ENCODE assay signal across 20 mouse cellular contexts in the genomic region with DNA sequence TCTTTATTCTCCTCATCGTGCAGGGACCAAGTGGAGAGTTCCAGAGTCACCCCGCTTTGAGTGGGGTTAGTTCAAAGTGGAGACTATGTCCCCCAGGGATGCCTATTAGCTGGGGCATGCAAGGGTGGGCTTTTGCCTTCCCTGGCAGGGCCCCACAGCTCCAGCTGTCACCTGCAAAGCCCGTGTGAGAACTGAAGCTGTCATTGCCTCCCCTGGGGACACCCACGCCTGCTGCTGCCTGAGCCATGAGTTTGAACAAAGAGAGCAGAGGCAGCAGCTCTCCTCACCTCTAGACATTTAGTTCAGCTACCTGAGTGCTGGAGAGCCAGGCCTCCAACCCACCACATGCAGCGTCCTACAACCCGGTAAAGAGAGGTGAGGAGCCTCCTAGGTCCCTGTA. TPM values are rescaled to one million over a fixed set of nuclear protein-coding genes. Genes with fewer than 3 reads are reported as not detected.
DNase-seq lines count a peak whose midpoint lies in the region; ATAC-seq and TF ChIP-seq lines count a peak whose summit lies in the region.
"Had no signal": no experiment of that assay in that cellular context is flagged by ENCODE, and none has a peak within 500 bp of the region (broad histone marks: within the 10 kb centered on the region; RNA-seq: fewer than 3 reads in every experiment).

No protein-coding gene starts in this region.

- no peak for TF ChIP-seq EP300 in liver, postnatal 0 days (IDR thresholded peaks at IDR 0.05; ENCODE audit: low read depth)

- ATAC-seq in liver, postnatal 0 days, result peak; percentile 16; the same call in 1 of the 2 replicates
- no peak for ATAC-seq in liver, embryonic 12.5 days
- ATAC-seq in frontal cortex, adult (ENCODE audit: low TSS enrichment), result no peak
- ATAC-seq: midbrain, embryonic 15.5 days had no signal

- H3K27ac ChIP-seq in liver, postnatal 0 days (ENCODE audit: low read depth), result peak overlapping the region; percentile 56
- H3K27ac ChIP-seq in liver, embryonic 12.5 days, result no peak overlapping the region
- no peak overlapping the region for H3K27ac ChIP-seq in embryonic facial prominence, embryonic 10.5 days (replicated peaks)
- H3K27ac ChIP-seq: embryonic facial prominence, embryonic 15.5 days; forebrain, embryonic 12.5 days; hindbrain, embryonic 15.5 days; limb, embryonic 15.5 days; macrophage; midbrain, embryonic 15.5 days had no signal

- no peak overlapping the region for H3K9ac ChIP-seq in liver, postnatal 0 days (replicated peaks)
- no peak overlapping the region for H3K9ac ChIP-seq in liver, embryonic 12.5 days
- H3K9ac ChIP-seq: embryonic facial prominence, embryonic 15.5 days; forebrain, embryonic 12.5 days; hindbrain, embryonic 15.5 days; limb, embryonic 15.5 days; midbrain, embryonic 15.5 days had no signal

- TF ChIP-seq CTCF in liver, postnatal 0 days (IDR thresholded peaks at IDR 0.05; ENCODE audit: low read depth), result no peak

- no peaks in the 10 kb centered on the region for H3K9me3 ChIP-seq in liver, postnatal 0 days (ENCODE audit: low read length)
- H3K9me3 ChIP-seq in liver, embryonic 12.5 days (replicated peaks), result no peaks in the 10 kb centered on the region
- H3K9me3 ChIP-seq in embryonic facial prominence, embryonic 10.5 days, result no peaks in the 10 kb centered on the region
- H3K9me3 ChIP-seq: embryonic facial prominence, embryonic 15.5 days; forebrain, embryonic 12.5 days; hindbrain, embryonic 15.5 days; limb, embryonic 15.5 days; midbrain, embryonic 15.5 days had no signal

- WGBS in liver, postnatal 0 days (ENCODE audit: insufficient replicate concordance), result 63% methylated on average over 6 of the region's 6 CpGs
- WGBS in liver, embryonic 12.5 days (ENCODE audit: insufficient replicate concordance), result 64% methylated on average over 6 of the region's 6 CpGs
- 73% methylated on average over 6 of the region's 6 CpGs for WGBS in embryonic facial prominence, embryonic 10.5 days

- H3K36me3 ChIP-seq in liver, postnatal 0 days (replicated peaks; ENCODE audit: insufficient read depth, low read length), result no peaks in the 10 kb centered on the region
- H3K36me3 ChIP-seq in liver, embryonic 12.5 days, result no peaks in the 10 kb centered on the region
- no peaks in the 10 kb centered on the region for H3K36me3 ChIP-seq in embryonic facial prominence, embryonic 10.5 days (replicated peaks)
- H3K36me3 ChIP-seq: embryonic facial prominence, embryonic 15.5 days; forebrain, embryonic 12.5 days; hindbrain, embryonic 15.5 days; limb, embryonic 15.5 days; midbrain, embryonic 15.5 days had no signal

- H3K4me1 ChIP-seq in liver, postnatal 0 days (ENCODE audit: insufficient read depth), result peaks cover 21% of the 10 kb centered on the region
- H3K4me1 ChIP-seq in liver, embryonic 12.5 days, result peaks cover 13% of the 10 kb centered on the region
- peaks cover 42% of the 10 kb centered on the region for H3K4me1 ChIP-seq in embryonic facial prominence, embryonic 10.5 days

- H3K4me2 ChIP-seq in liver, postnatal 0 days (ENCODE audit: low read depth, low read length), result 0 out of 2 replicates have a peak overlapping the region, but pooled peaks have one; percentile 67
- H3K4me2 ChIP-seq in liver, embryonic 12.5 days, result no peak overlapping the region
- H3K4me2 ChIP-seq: embryonic facial prominence, embryonic 15.5 days; forebrain, embryonic 12.5 days; hindbrain, embryonic 15.5 days; limb, embryonic 15.5 days; midbrain, embryonic 15.5 days had no signal

- DNase-seq in liver, postnatal 0 days, result peak; percentile 51
- peak; percentile 48 for DNase-seq in CD4-positive, CD25-positive, alpha-beta regulatory T cell, adult 2 months (ENCODE audit: low read depth, low spot score)
- no peak for DNase-seq in embryonic facial prominence, embryonic 10.5 days (ENCODE audit: low spot score)
- DNase-seq in thymus, postnatal 0 days (ENCODE audit: low spot score), result peak; percentile 53
- no peak for DNase-seq in MN1 (ENCODE audit: low spot score)
- no peak for DNase-seq in gastrocnemius, postnatal 25 days
- DNase-seq: cerebellum, adult 2 months; kidney, adult 8-10 months; lung, adult 2 months; right cerebral cortex, postnatal 4 days had no signal

- peaks cover 29% of the 10 kb centered on the region for H3K27me3 ChIP-seq in liver, postnatal 0 days (ENCODE audit: insufficient read depth, low read length)
- peaks cover 63% of the 10 kb centered on the region for H3K27me3 ChIP-seq in liver, embryonic 12.5 days (replicated peaks)
- H3K27me3 ChIP-seq in embryonic facial prominence, embryonic 10.5 days (replicated peaks; ENCODE audit: low read depth, poor library complexity, severe bottlenecking), result peaks cover 59% of the 10 kb centered on the region
- H3K27me3 ChIP-seq: Patski had no signal

- H3K4me3 ChIP-seq in liver, postnatal 0 days (ENCODE audit: low read depth, low read length), result no peak overlapping the region
- no peak overlapping the region for H3K4me3 ChIP-seq in liver, embryonic 12.5 days
- H3K4me3 ChIP-seq in embryonic facial prominence, embryonic 10.5 days, result peak overlapping the region; percentile 6; the same call in 1 of the 2 replicates
- H3K4me3 ChIP-seq: embryonic facial prominence, embryonic 15.5 days; forebrain, embryonic 12.5 days; hindbrain, embryonic 15.5 days; limb, embryonic 15.5 days; midbrain, embryonic 15.5 days had no signal

RNA-seq across cellular contexts. Expression of a gene that starts 4.8 kb away (rescaled TPM):
- polyA plus RNA-seq in liver, postnatal 0 days (2015; fragmentation: Nextera tagmentation; extraction: Ambion mirVana), result 0.66 and 0.87 TPM in 2 replicates
- polyA plus RNA-seq in liver, embryonic 12.5 days (2016; fragmentation: Nextera tagmentation; extraction: Ambion mirVana), result 0.19 and 0.39 TPM in 2 replicates
- polyA plus RNA-seq in embryonic facial prominence, embryonic 10.5 days (2016; fragmentation: Nextera tagmentation; extraction: Ambion mirVana), result 9.1 and 9.9 TPM in 2 replicates
- 1.1 and 2.1 TPM in 2 replicates for polyA plus RNA-seq in thymus, postnatal 0 days (2015; fragmentation: Nextera tagmentation; extraction: Ambion mirVana)
- total RNA-seq in gastrocnemius, postnatal 25 days (2021), result not detected
- total RNA-seq: granulocyte monocyte progenitor cell, adult 5-6 weeks had no signal
- polyA plus RNA-seq: macrophage had no signal

RNA-seq across cellular contexts. Expression of a gene that starts 16.7 kb away (rescaled TPM):
- 20.9 and 25.3 TPM in 2 replicates for polyA plus RNA-seq in liver, postnatal 0 days (2015; fragmentation: Nextera tagmentation; extraction: Ambion mirVana)
- 31.2 and 32.9 TPM in 2 replicates for polyA plus RNA-seq in liver, embryonic 12.5 days (2016; fragmentation: Nextera tagmentation; extraction: Ambion mirVana)
- polyA plus RNA-seq in embryonic facial prominence, embryonic 10.5 days (2016; fragmentation: Nextera tagmentation; extraction: Ambion mirVana), result 23.2 and 23.4 TPM in 2 replicates
- 88.3 and 93.7 TPM in 2 replicates for polyA plus RNA-seq in thymus, postnatal 0 days (2015; fragmentation: Nextera tagmentation; extraction: Ambion mirVana)
- total RNA-seq in gastrocnemius, postnatal 25 days (2021), result 10 to 100 TPM; 26.8 to 38.9 TPM

RNA-seq across cellular contexts. Expression of a gene that starts 36.7 kb away (rescaled TPM):
- polyA plus RNA-seq in liver, postnatal 0 days (2015; fragmentation: Nextera tagmentation; extraction: Ambion mirVana), result 12.2 and 13.8 TPM in 2 replicates
- 60.6 and 61.1 TPM in 2 replicates for polyA plus RNA-seq in liver, embryonic 12.5 days (2016; fragmentation: Nextera tagmentation; extraction: Ambion mirVana)
- 139 and 149 TPM in 2 replicates for polyA plus RNA-seq in embryonic facial prominence, embryonic 10.5 days (2016; fragmentation: Nextera tagmentation; extraction: Ambion mirVana)
- polyA plus RNA-seq in thymus, postnatal 0 days (2015; fragmentation: Nextera tagmentation; extraction: Ambion mirVana), result 62.9 and 64.6 TPM in 2 replicates
- total RNA-seq in gastrocnemius, postnatal 25 days (2021), result 10 to 100 TPM; 26.5 to 28.6 TPM

RNA-seq across cellular contexts. Expression of a gene that starts 49.3 kb away (rescaled TPM):
- 38.1 and 39.8 TPM in 2 replicates for polyA plus RNA-seq in liver, postnatal 0 days (2015; fragmentation: Nextera tagmentation; extraction: Ambion mirVana)
- 36.7 and 38.2 TPM in 2 replicates for polyA plus RNA-seq in liver, embryonic 12.5 days (2016; fragmentation: Nextera tagmentation; extraction: Ambion mirVana)
- polyA plus RNA-seq in embryonic facial prominence, embryonic 10.5 days (2016; fragmentation: Nextera tagmentation; extraction: Ambion mirVana), result 62.7 and 69.5 TPM in 2 replicates
- polyA plus RNA-seq in thymus, postnatal 0 days (2015; fragmentation: Nextera tagmentation; extraction: Ambion mirVana), result 35.6 and 36.1 TPM in 2 replicates
- total RNA-seq in gastrocnemius, postnatal 25 days (2021), result 10 to 100 TPM; 15.8 to 17.1 TPM
- total RNA-seq: granulocyte monocyte progenitor cell, adult 5-6 weeks had no signal

RNA-seq across cellular contexts. Expression of a gene that starts 54.0 kb away (rescaled TPM):
- polyA plus RNA-seq in liver, postnatal 0 days (2015; fragmentation: Nextera tagmentation; extraction: Ambion mirVana), result 261 and 284 TPM in 2 replicates
- 269 and 282 TPM in 2 replicates for polyA plus RNA-seq in liver, embryonic 12.5 days (2016; fragmentation: Nextera tagmentation; extraction: Ambion mirVana)
- 201 and 207 TPM in 2 replicates for polyA plus RNA-seq in embryonic facial prominence, embryonic 10.5 days (2016; fragmentation: Nextera tagmentation; extraction: Ambion mirVana)
- 297 and 318 TPM in 2 replicates for polyA plus RNA-seq in thymus, postnatal 0 days (2015; fragmentation: Nextera tagmentation; extraction: Ambion mirVana)
- total RNA-seq in gastrocnemius, postnatal 25 days (2021), result 10 to 100 TPM; 94.2 to 95.6 TPM

Comparison
In these comparisons a context has a peak if more than half of its experiments do, and no peak if none do; other contexts are left out.
1. DNase-seq: peak in liver, postnatal 0 days (single experiment), CD4-positive, CD25-positive, alpha-beta regulatory T cell, adult 2 months (single experiment) and thymus, postnatal 0 days (single experiment); none in embryonic facial prominence, embryonic 10.5 days (single experiment), MN1 (single experiment) and gastrocnemius, postnatal 25 days (single experiment).